Mouse (Mus musculus) kidney, adult 2 months (tissue): Measurements from ENCODE around the gene Acss1. TPM values are rescaled to one million over a fixed set of nuclear protein-coding genes. Genes with fewer than 3 reads are reported as not detected.

Experiments used
- DNase-seq: peaks from one replicate; pipeline ENCODE4 v3.0.0; 2021
- H3K27ac ChIP-seq: fragments of 200-500 bp; 2 replicates; pipeline ENCODE4 v1.5.1; 2012; ENCODE audit warnings: low read depth, low read length, control low read depth, inconsistent platforms; ENCODE audit not compliant: insufficient read depth
- H3K27me3 ChIP-seq: fragments of 200-500 bp; replicated peaks from 2 replicates; pipeline ENCODE4 v1.6.1; 2012; ENCODE audit warnings: mild to moderate bottlenecking, moderate library complexity, low read length, inconsistent platforms; ENCODE audit not compliant: control insufficient read depth, insufficient read depth
- H3K36me3 ChIP-seq: fragments of 200-500 bp; 2 replicates; pipeline ENCODE4 v1.6.1; 2012; ENCODE audit warnings: mild to moderate bottlenecking, moderate library complexity, low read length, inconsistent platforms; ENCODE audit not compliant: control insufficient read depth, insufficient read depth
- H3K4me1 ChIP-seq: fragments of 200-500 bp; 2 replicates; pipeline ENCODE4 v1.6.1; 2011; ENCODE audit warnings: low read length; ENCODE audit not compliant: control insufficient read depth, insufficient read depth
- H3K4me3 ChIP-seq: fragments of 200-500 bp; 2 replicates; pipeline ENCODE4 v1.5.1; 2011; ENCODE audit warnings: mild to moderate bottlenecking, low read depth, low read length, control low read depth; ENCODE audit not compliant: insufficient read depth
- CTCF ChIP-seq: fragments of 200-500 bp; conservative IDR thresholded peaks from 2 replicates; pipeline ENCODE4 v1.5.1; 2011; ENCODE audit warnings: low read depth, mild to moderate bottlenecking, control low read depth, low read length, moderate library complexity, mixed read lengths; ENCODE audit not compliant: insufficient read depth, insufficient read length
- POLR2A ChIP-seq: fragments of 200-500 bp; IDR thresholded peaks from one replicate; pipeline ENCODE4 v1.6.1; 2011; ENCODE audit warnings: low read depth, low read length, control low read depth
- WGBS: fragments of 180-500 bp; shearing (Covaris S2); methylation state at CpG from one replicate; pipeline ENCODE4 v1.1.7; 2018; 5-methylcytosine and 5-hydroxymethylcytosine counted together
- polyA plus RNA-seq: library from polyadenylated mRNA; depleted of rRNA; stranded (reverse); fragments of >200 nt; gene quantifications from 2 replicates; pipeline ENCODE4 v1.2.3, GENCODE M21; 2012; rRNA removed

Gene Acss1
- polyA plus RNA-seq, 1 experiment = 461 TPM

DNA sequence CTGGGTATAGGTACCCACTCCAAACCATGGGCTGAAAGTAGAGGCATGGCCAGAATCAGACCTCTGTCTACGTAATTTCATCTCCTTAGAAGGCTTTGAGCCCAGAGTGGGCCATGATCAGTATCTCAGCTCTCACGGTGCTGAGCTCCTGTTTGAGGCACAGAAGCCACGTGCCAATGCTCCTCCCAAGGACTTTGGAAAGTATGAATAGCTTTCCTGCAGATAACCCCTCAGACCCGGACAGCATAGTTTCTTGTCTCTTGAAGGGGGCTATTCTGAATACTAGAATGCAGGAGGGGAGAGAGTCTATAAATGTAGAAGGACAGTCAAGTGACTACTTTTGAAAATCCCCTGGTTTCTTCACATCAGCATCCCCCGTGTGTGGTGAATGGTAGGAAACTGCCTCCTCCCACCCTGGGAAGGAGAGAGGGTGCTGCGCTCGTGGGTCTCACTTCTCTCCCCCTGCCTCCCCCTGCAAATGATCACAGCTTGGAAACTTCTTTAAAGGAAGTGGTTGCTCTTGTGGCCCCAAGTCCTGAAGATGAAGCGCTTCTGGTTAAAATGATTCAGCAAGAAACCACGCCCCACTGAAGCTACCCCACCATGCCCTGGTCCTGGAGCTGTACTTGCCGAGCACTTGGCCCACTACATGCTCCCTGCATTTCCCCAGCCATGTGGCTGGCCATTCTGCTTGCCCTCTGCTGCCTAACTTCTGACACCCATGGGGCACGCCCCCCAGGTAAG is 98.3 kb downstream of the Acss1 start, which contains the start of gene Cst7:
Gene Cst7 (plus strand): TSS at position 569 of the 744 bp plus-strand sequence.
- no peak for DNase-seq
- H3K4me1 ChIP-seq = no peaks in the 10 kb centered on the region
- H3K27me3 ChIP-seq = no peaks in the 10 kb centered on the region
- TF ChIP-seq POLR2A = no peak
- TF ChIP-seq CTCF = no peak
- no peaks in the 10 kb centered on the region for H3K36me3 ChIP-seq
- H3K27ac ChIP-seq = no peak within 1 kb of the TSS
- WGBS = 71% methylated on average over 11 of the region's 11 CpGs
- H3K4me3 ChIP-seq = no peak within 1 kb of the TSS

Other genes starting within 250 kb of the Acss1 start
- 0.13 and 0.18 TPM in 2 replicates for gene Zfp442, start 217.0 kb downstream of the Acss1 start, polyA plus RNA-seq
- not detected in 2 replicates for gene Zfp345, start 183.4 kb downstream of the Acss1 start, polyA plus RNA-seq
- gene Cst7, start 98.1 kb downstream of the Acss1 start, polyA plus RNA-seq = 0.22 and 1.3 TPM in 2 replicates
- gene Apmap, start 59.9 kb downstream of the Acss1 start, polyA plus RNA-seq = 172 and 181 TPM in 2 replicates
- not detected in 2 replicates for gene Vsx1, start 20.9 kb upstream of the Acss1 start, polyA plus RNA-seq
- gene Entpd6, start 80.5 kb upstream of the Acss1 start, polyA plus RNA-seq = 21.7 and 22.0 TPM in 2 replicates
- gene Pygb, start 118.2 kb upstream of the Acss1 start, polyA plus RNA-seq = 24.7 and 27.0 TPM in 2 replicates
- gene Abhd12, start 236.2 kb upstream of the Acss1 start, polyA plus RNA-seq = 62.6 and 64.2 TPM in 2 replicates
- gene Gins1, start 236.9 kb upstream of the Acss1 start, polyA plus RNA-seq = 0.52 and 0.57 TPM in 2 replicates